Mouse (Mus musculus): Measurements from ENCODE around the gene Ppp1r10. TPM values are rescaled to one million over a fixed set of nuclear protein-coding genes. Genes with fewer than 3 reads are reported as not detected.
"Not testable (repeated sequence)": the region's sequence is repeated elsewhere in the genome, so short reads cannot be mapped to it uniquely, and the experiment has no call there.

Ppp1r10 gene
- polyA plus RNA-seq, 1 experiment, result not detected

DNA sequence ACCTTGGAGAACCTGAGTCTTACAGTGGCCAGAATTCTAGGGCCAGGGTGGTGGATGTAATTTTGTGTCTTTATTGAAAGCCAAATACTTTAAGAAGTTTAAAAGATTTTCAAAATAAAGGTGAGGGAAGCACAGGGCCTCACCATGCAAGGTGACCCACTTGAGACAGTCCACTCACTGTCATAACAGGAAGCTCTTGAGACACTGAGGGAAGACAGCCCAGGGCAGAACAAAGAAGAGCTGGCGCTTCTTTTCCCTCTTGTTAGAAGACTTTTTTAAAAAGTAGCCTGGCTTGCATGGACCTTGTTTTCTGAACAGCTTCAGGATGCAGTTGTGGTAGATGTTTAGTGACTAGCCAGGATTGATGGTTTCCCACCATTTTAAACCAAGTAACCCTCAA, 4.2 kb downstream of the Ppp1r10 start:
- no peak overlapping the region for H3K4me3 ChIP-seq (ENCODE audit: insufficient read depth, low read depth, low read length)
- TF ChIP-seq POLR2A (IDR thresholded peaks at IDR 0.05; ENCODE audit: insufficient read depth, low read depth, low read length) (no peak), CTCF (IDR thresholded peaks at IDR 0.05; ENCODE audit: insufficient read depth, low read depth, low read length) (no peak)
- WGBS, result 50% methylated on average over 1 of the region's 1 CpGs

GRCm38 (mm10) chr17:35920862-35921562, 4.8 kb downstream of the Ppp1r10 start:
- peaks cover 7% of the 10 kb centered on the region for H3K4me1 ChIP-seq (ENCODE audit: control insufficient read depth, insufficient read depth, low read length)
- 0 out of 2 replicates have a peak overlapping the region, but pooled peaks have one; percentile 18 for H3K27ac ChIP-seq (ENCODE audit: insufficient read depth, low read depth, low read length)
- no peak for TF ChIP-seq POLR2A (IDR thresholded peaks at IDR 0.05; ENCODE audit: insufficient read depth, low read depth, low read length)
- no peak for TF ChIP-seq CTCF (IDR thresholded peaks at IDR 0.05; ENCODE audit: insufficient read depth, low read depth, low read length)
- H3K4me3 ChIP-seq (ENCODE audit: insufficient read depth, low read depth, low read length), result no peak overlapping the region
- 60% methylated on average over 5 of the region's 5 CpGs for WGBS

More for the DNA sequence above, 4.2 kb downstream of the Ppp1r10 start:
- Histone ChIP-seq H3K27ac (ENCODE audit: insufficient read depth, low read depth, low read length) (no peak overlapping the region), H3K4me1 (ENCODE audit: control insufficient read depth, insufficient read depth, low read length) (peaks cover 9% of the 10 kb centered on the region)

DNA sequence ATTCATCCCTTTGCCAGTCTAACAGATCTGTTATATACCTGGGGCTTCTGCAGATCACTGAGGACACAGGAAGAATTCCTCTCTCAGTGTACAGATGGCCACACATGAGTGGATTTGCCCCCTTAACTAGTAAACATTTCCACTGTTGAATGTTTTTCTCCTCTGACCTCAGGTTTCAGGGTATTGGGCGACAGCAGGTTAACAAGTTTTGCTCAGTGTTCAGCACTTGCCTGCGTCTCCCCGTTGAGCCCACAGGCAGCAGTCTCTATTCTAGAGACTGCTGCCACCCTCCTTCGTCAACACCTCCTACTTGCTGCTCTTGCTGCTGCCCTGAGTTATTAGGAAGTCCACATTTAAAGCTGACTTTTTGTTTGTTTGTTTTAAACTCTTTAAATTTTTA, 5.5 kb downstream of the Ppp1r10 start:
- Histone ChIP-seq H3K27ac (ENCODE audit: insufficient read depth, low read depth, low read length) (no peak overlapping the region), H3K4me1 (ENCODE audit: control insufficient read depth, insufficient read depth, low read length) (peaks cover 7% of the 10 kb centered on the region), H3K4me3 (ENCODE audit: insufficient read depth, low read depth, low read length) (no peak overlapping the region)
- TF ChIP-seq POLR2A (IDR thresholded peaks at IDR 0.05; ENCODE audit: insufficient read depth, low read depth, low read length) (no peak), CTCF (IDR thresholded peaks at IDR 0.05; ENCODE audit: insufficient read depth, low read depth, low read length) (no peak)
- WGBS, result 31% methylated on average over 4 of the region's 4 CpGs

DNA sequence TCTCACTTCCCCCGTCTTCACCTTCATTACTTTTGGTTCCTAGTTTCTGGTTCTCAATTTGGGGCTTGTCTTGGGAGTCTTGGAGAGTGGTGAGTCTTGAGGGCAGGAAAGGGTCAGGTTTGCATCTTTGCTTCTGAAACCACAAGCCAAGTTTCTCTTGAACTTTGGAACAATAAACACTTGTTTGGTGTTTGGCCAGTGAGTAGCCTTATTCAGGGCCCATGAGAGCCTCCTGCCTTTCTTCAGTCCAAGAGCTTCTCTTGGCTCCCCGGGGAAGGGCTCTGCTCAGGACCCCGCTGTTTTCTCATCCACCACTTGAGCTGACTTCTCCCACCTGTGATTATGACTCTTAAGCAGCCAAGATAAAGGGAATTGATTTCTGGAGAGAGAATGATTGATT, 6.3 kb downstream of the Ppp1r10 start:
- TF ChIP-seq CTCF (IDR thresholded peaks at IDR 0.05; ENCODE audit: insufficient read depth, low read depth, low read length) (no peak), POLR2A (IDR thresholded peaks at IDR 0.05; ENCODE audit: insufficient read depth, low read depth, low read length) (no peak)
- no peak overlapping the region for H3K4me3 ChIP-seq (ENCODE audit: insufficient read depth, low read depth, low read length)
- H3K27ac ChIP-seq (ENCODE audit: insufficient read depth, low read depth, low read length), result no peak overlapping the region
- peaks cover 7% of the 10 kb centered on the region for H3K4me1 ChIP-seq (ENCODE audit: control insufficient read depth, insufficient read depth, low read length)
- WGBS, result 41% methylated on average over 3 of the region's 3 CpGs

- Histone ChIP-seq H3K4me1 (ENCODE audit: control insufficient read depth, insufficient read depth, low read length) (peaks cover 7% of the 10 kb centered on the region), H3K27ac (ENCODE audit: insufficient read depth, low read depth, low read length) (no peak overlapping the region; the same call in 1 of the 2 replicates), H3K4me3 (ENCODE audit: insufficient read depth, low read depth, low read length) (no peak overlapping the region)
- 88% methylated on average over 4 of the region's 4 CpGs for WGBS
- TF ChIP-seq CTCF (IDR thresholded peaks at IDR 0.05; ENCODE audit: insufficient read depth, low read depth, low read length) (no peak), POLR2A (IDR thresholded peaks at IDR 0.05; ENCODE audit: insufficient read depth, low read depth, low read length) (no peak)
Observed at GRCm38 (mm10) chr17:35923281-35923680, 7.0 kb downstream of the Ppp1r10 start.

DNA sequence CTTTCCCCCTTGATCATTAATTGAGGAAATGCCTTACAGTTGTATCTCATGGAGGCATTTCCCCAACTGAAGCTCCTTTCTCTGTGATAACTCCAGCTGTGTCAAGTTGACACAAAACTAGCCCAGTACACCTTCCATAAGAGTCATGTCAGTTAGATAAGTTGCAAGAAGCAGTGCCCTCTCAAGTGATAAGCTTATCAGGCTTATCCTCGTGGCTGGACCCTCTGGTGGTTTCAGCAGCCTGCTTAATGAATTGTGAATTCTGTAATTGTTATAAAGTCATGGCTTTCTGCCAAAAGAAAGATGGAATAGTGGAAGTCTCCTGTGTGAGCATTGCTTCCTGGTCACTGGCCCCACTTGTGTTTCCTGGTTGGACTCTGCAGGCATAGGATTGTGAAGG, 11.2 kb downstream of the Ppp1r10 start:
- H3K4me3 ChIP-seq (ENCODE audit: insufficient read depth, low read depth, low read length), result no peak overlapping the region
- no peak for TF ChIP-seq POLR2A (IDR thresholded peaks at IDR 0.05; ENCODE audit: insufficient read depth, low read depth, low read length)
- TF ChIP-seq CTCF (IDR thresholded peaks at IDR 0.05; ENCODE audit: insufficient read depth, low read depth, low read length), result no peak
- WGBS, result 44% methylated on average over 1 of the region's 1 CpGs
- no peaks in the 10 kb centered on the region for H3K4me1 ChIP-seq (ENCODE audit: control insufficient read depth, insufficient read depth, low read length)
- no peak overlapping the region for H3K27ac ChIP-seq (ENCODE audit: insufficient read depth, low read depth, low read length)

DNA sequence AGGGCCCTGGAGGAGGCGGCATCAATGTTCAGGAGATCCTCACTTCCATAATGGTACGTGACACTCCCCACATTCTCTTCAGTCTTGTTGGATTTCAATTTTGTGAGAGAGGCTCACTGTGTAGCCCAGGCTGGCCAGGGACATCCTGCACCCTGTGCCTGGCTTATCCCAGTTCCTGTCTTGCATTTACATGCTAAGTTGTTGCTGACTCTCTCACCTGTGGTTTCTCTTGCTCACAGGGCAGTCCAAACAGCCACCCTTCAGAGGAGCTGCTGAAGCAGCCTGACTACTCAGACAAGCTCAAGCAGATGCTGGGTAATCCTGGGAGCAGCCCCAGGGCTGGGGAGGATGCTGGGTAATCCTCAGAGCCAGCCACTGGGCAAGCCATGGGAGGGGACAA, 13.3 kb downstream of the Ppp1r10 start:
- TF ChIP-seq CTCF (IDR thresholded peaks at IDR 0.05; ENCODE audit: insufficient read depth, low read depth, low read length) (no peak), POLR2A (IDR thresholded peaks at IDR 0.05; ENCODE audit: insufficient read depth, low read depth, low read length) (no peak)
- Histone ChIP-seq H3K4me1 (ENCODE audit: control insufficient read depth, insufficient read depth, low read length) (no peaks in the 10 kb centered on the region), H3K4me3 (ENCODE audit: insufficient read depth, low read depth, low read length) (no peak overlapping the region), H3K27ac (ENCODE audit: insufficient read depth, low read depth, low read length) (no peak overlapping the region)
- whole genome bisulfite sequencing, result 90% methylated on average over 2 of the region's 2 CpGs

DNA sequence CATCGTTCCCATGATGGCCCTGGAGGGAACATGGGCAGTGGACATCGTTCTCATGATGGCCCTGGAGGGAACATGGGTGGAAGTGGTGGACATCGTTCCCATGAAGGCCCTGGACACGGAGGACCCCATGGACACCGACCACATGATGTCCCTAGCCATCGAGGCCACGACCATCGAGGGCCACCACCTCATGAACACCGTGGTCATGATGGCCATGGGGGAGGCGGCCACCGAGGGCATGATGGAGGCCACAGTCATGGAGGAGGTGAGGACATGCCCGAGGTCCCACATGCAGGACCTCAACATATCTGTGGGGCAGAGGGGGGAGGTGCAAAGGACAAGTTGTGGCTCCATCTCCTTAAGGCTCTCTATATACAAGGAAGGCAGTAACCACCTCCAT, 14.4 kb downstream of the Ppp1r10 start:
- Histone ChIP-seq H3K27ac (ENCODE audit: insufficient read depth, low read depth, low read length) (no peak overlapping the region), H3K4me3 (ENCODE audit: insufficient read depth, low read depth, low read length) (no peak overlapping the region), H3K4me1 (ENCODE audit: control insufficient read depth, insufficient read depth, low read length) (no peaks in the 10 kb centered on the region)
- 96% methylated on average over 12 of the region's 12 CpGs for WGBS
- TF ChIP-seq POLR2A (IDR thresholded peaks at IDR 0.05; ENCODE audit: insufficient read depth, low read depth, low read length) (no peak), CTCF (IDR thresholded peaks at IDR 0.05; ENCODE audit: insufficient read depth, low read depth, low read length) (no peak)

DNA sequence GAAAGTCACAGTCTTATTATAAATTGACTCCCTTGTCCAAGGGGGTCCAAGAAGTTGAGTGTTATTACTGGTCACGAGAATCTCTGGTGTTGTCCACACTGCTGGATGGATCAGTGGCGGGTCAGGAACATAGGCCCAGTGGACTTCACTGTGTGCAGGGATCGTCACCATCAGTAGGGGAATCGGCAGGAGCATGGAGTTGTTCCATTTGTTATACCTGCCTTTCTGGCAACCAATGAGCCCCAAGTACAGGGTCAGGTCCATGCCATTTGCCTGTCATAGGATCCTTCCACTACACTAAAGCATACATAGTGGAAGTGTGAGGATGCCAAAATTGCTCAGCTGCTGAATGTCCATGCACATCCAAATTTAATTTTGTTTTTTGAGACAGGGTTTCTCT, 16.4 kb downstream of the Ppp1r10 start:
- 86% methylated on average over 4 of the region's 4 CpGs for WGBS
- Histone ChIP-seq H3K4me1 (ENCODE audit: control insufficient read depth, insufficient read depth, low read length) (no peaks in the 10 kb centered on the region), H3K27ac (ENCODE audit: insufficient read depth, low read depth, low read length) (no peak overlapping the region), H3K4me3 (ENCODE audit: insufficient read depth, low read depth, low read length) (no peak overlapping the region)
- TF ChIP-seq POLR2A (IDR thresholded peaks at IDR 0.05; ENCODE audit: insufficient read depth, low read depth, low read length), result no peak
- TF ChIP-seq CTCF (IDR thresholded peaks at IDR 0.05; ENCODE audit: insufficient read depth, low read depth, low read length), result no peak

- H3K4me1 ChIP-seq (ENCODE audit: control insufficient read depth, insufficient read depth, low read length); H3K4me3 ChIP-seq (ENCODE audit: insufficient read depth, low read depth, low read length); H3K27ac ChIP-seq (ENCODE audit: insufficient read depth, low read depth, low read length): not testable (repeated sequence)
- WGBS, result 92% methylated on average over 14 of the region's 14 CpGs
Observed at GRCm38 (mm10) chr17:35935763-35936162, 19.5 kb downstream of the Ppp1r10 start.
